Mouse (Mus musculus) stomach, embryonic 14.5 days (tissue): ENCODE data around the gene Pi16. TPM values are rescaled to one million over a fixed set of nuclear protein-coding genes. Genes with fewer than 3 reads are reported as not detected.
A peak's percentile ranks its signal among the peaks of the same experiment; 100 is the strongest.

Source experiments
- ATAC-seq: fragments of 200-750 bp; cut with Nextera tagmentation; 2 replicates; pipeline ENCODE4 v1.8.0; 2017; ENCODE audit warnings: low read depth, moderate TSS enrichment; ENCODE audit not compliant: insufficient number of reproducible peaks, insufficient read depth, low FRiP score
- H3K27ac ChIP-seq: fragments of 300-500 bp; sonication (generic); 2 replicates; pipeline ENCODE4 v1.5.1; 2014; ENCODE audit warnings: mild to moderate bottlenecking, low read length, moderate library complexity, mixed read lengths
- H3K27me3 ChIP-seq: fragments of 300-500 bp; sonication (generic); 2 replicates; pipeline ENCODE4 v1.6.1; 2014; ENCODE audit warnings: low read length, control low read depth, mixed read lengths; ENCODE audit not compliant: control insufficient read depth, insufficient read depth
- H3K36me3 ChIP-seq: fragments of 300-500 bp; sonication (generic); 2 replicates; pipeline ENCODE4 v1.6.1; 2014; ENCODE audit warnings: mild to moderate bottlenecking, control low read depth, low read length, moderate library complexity, mixed read lengths; ENCODE audit not compliant: control insufficient read depth, insufficient read depth
- H3K4me1 ChIP-seq: fragments of 300-500 bp; sonication (generic); 2 replicates; pipeline ENCODE4 v1.6.1; 2014; ENCODE audit warnings: low read length, control low read depth, mixed read lengths; ENCODE audit not compliant: control insufficient read depth, insufficient read depth
- H3K4me2 ChIP-seq: fragments of 300-500 bp; sonication (generic); replicated peaks from 2 replicates; pipeline ENCODE4 v1.6.1; 2014; ENCODE audit warnings: low read depth, low read length, control low read depth
- H3K4me3 ChIP-seq: fragments of 300-500 bp; sonication (generic); 2 replicates; pipeline ENCODE4 v1.5.1; 2014; ENCODE audit warnings: low read depth, low read length, control low read depth
- H3K9ac ChIP-seq: fragments of 300-500 bp; sonication (generic); replicated peaks from 2 replicates; pipeline ENCODE4 v1.6.1; 2014; ENCODE audit warnings: low read depth, mild to moderate bottlenecking, control low read depth, low read length, moderate library complexity, mixed read lengths
- H3K9me3 ChIP-seq: fragments of 300-500 bp; sonication (generic); 2 replicates; pipeline ENCODE4 v1.6.1; 2016; ENCODE audit warnings: low read depth, low read length, control low read depth; ENCODE audit not compliant: control insufficient read depth
- WGBS: fragments of 180-500 bp; shearing (Covaris S2); extraction: QIAGEN DNeasy Blood & Tissue Kit; methylation state at CpG from one replicate; pipeline ENCODE4 v1.1.7; 2014; 5-methylcytosine and 5-hydroxymethylcytosine counted together
- polyA plus RNA-seq: library from polyadenylated mRNA; unstranded; fragments of >200 nt; fragmentation: Nextera tagmentation; extraction: Ambion mirVana; gene quantifications from 2 replicates; pipeline ENCODE4 v1.2.1, GENCODE M21; 2014

Gene Pi16
- polyA plus RNA-seq, 1 experiment from 2014 or later: 0.41 TPM

GRCm38 (mm10) chr17:29319476-29319875, 2.0 kb downstream of the Pi16 start:
- no peak overlapping the region for H3K4me2 ChIP-seq
- 90% methylated on average over 7 of the region's 7 CpGs for WGBS
- H3K27ac ChIP-seq: no peak overlapping the region
- no peaks in the 10 kb centered on the region for H3K27me3 ChIP-seq
- H3K36me3 ChIP-seq: no peaks in the 10 kb centered on the region
- no peaks in the 10 kb centered on the region for H3K4me1 ChIP-seq
- H3K4me3 ChIP-seq: no peak overlapping the region
- no peak for ATAC-seq
- H3K9ac ChIP-seq: no peak overlapping the region
- H3K9me3 ChIP-seq: no peaks in the 10 kb centered on the region

GRCm38 (mm10) chr17:29319881-29320639, 2.6 kb downstream of the Pi16 start:
- Histone ChIP-seq H3K36me3 (no peaks in the 10 kb centered on the region), H3K4me1 (no peaks in the 10 kb centered on the region), H3K27me3 (no peaks in the 10 kb centered on the region), H3K9ac (no peak overlapping the region), H3K4me3 (no peak overlapping the region), H3K9me3 (no peaks in the 10 kb centered on the region), H3K4me2 (no peak overlapping the region), H3K27ac (no peak overlapping the region)
- no peak for ATAC-seq
- WGBS: 49% methylated on average over 8 of the region's 8 CpGs

- 0 out of 2 replicates have a peak, but pooled peaks have one; percentile 5 for ATAC-seq
- Histone ChIP-seq H3K27me3 (no peaks in the 10 kb centered on the region), H3K36me3 (no peaks in the 10 kb centered on the region), H3K27ac (no peak overlapping the region), H3K9ac (no peak overlapping the region), H3K4me2 (peak overlapping the region; percentile 8; the same call in 1 of the 2 replicates), H3K4me3 (peak overlapping the region; percentile 2; the same call in 1 of the 2 replicates), H3K9me3 (no peaks in the 10 kb centered on the region), H3K4me1 (peaks cover 7% of the 10 kb centered on the region; the same call in 1 of the 2 replicates)
- WGBS: 23% methylated on average over 41 of the region's 41 CpGs
These were observed 4.5 kb downstream of the Pi16 start for GRCm38 (mm10) chr17:29321765-29322602.

GRCm38 (mm10) chr17:29322603-29322962, 5.1 kb downstream of the Pi16 start:
- ATAC-seq: peak; percentile 82
- H3K27ac ChIP-seq: no peak overlapping the region
- H3K9me3 ChIP-seq: no peaks in the 10 kb centered on the region
- H3K9ac ChIP-seq: no peak overlapping the region
- peak overlapping the region; percentile 2; the same call in 1 of the 2 replicates for H3K4me3 ChIP-seq
- H3K27me3 ChIP-seq: no peaks in the 10 kb centered on the region
- H3K4me1 ChIP-seq: peaks cover 7% of the 10 kb centered on the region; the same call in 1 of the 2 replicates
- no peaks in the 10 kb centered on the region for H3K36me3 ChIP-seq
- peak overlapping the region; percentile 8; the same call in 1 of the 2 replicates for H3K4me2 ChIP-seq
- WGBS: 11% methylated on average over 18 of the region's 18 CpGs

GRCm38 (mm10) chr17:29323625-29324024, 6.1 kb downstream of the Pi16 start:
- no peak overlapping the region for H3K4me2 ChIP-seq
- H3K36me3 ChIP-seq: no peaks in the 10 kb centered on the region
- H3K27me3 ChIP-seq: no peaks in the 10 kb centered on the region
- no peak for ATAC-seq
- no peaks in the 10 kb centered on the region for H3K9me3 ChIP-seq
- no peak overlapping the region for H3K9ac ChIP-seq
- no peak overlapping the region for H3K27ac ChIP-seq
- WGBS: 89% methylated on average over 3 of the region's 3 CpGs
- no peak overlapping the region for H3K4me3 ChIP-seq
- peaks cover 7% of the 10 kb centered on the region; the same call in 1 of the 2 replicates for H3K4me1 ChIP-seq

GRCm38 (mm10) chr17:29325831-29326230, 8.4 kb downstream of the Pi16 start:
- Histone ChIP-seq H3K9me3 (no peaks in the 10 kb centered on the region), H3K27ac (no peak overlapping the region), H3K4me2 (peak overlapping the region; percentile 57; the same call in 1 of the 2 replicates), H3K4me3 (no peak overlapping the region), H3K36me3 (no peaks in the 10 kb centered on the region; the same call in 1 of the 2 replicates), H3K27me3 (no peaks in the 10 kb centered on the region), H3K4me1 (peaks cover 7% of the 10 kb centered on the region; the same call in 1 of the 2 replicates), H3K9ac (no peak overlapping the region)
- no peak for ATAC-seq
- 68% methylated on average over 13 of the region's 13 CpGs for WGBS

GRCm38 (mm10) chr17:29326531-29327529, 9.3 kb downstream of the Pi16 start:
- Histone ChIP-seq H3K36me3 (peaks cover 7% of the 10 kb centered on the region), H3K4me3 (peak overlapping the region; percentile 19; the same call in 1 of the 2 replicates), H3K9me3 (no peaks in the 10 kb centered on the region), H3K4me2 (peak overlapping the region; percentile 57), H3K27ac (no peak overlapping the region), H3K9ac (no peak overlapping the region), H3K27me3 (no peaks in the 10 kb centered on the region), H3K4me1 (peaks cover 7% of the 10 kb centered on the region; the same call in 1 of the 2 replicates)
- ATAC-seq: no peak
- 24% methylated on average over 52 of the region's 52 CpGs for WGBS
